Mouse (Mus musculus) right cerebral cortex, adult 18-20 months (tissue): ENCODE results near the gene Rnf24.
A peak's percentile ranks its signal among the peaks of the same experiment; 100 is the strongest.

Experiments
- DNase-seq: peaks from one replicate; pipeline ENCODE4 v3.0.0; 2022; ENCODE audit warnings: mixed read lengths

The Rnf24 gene

DNA sequence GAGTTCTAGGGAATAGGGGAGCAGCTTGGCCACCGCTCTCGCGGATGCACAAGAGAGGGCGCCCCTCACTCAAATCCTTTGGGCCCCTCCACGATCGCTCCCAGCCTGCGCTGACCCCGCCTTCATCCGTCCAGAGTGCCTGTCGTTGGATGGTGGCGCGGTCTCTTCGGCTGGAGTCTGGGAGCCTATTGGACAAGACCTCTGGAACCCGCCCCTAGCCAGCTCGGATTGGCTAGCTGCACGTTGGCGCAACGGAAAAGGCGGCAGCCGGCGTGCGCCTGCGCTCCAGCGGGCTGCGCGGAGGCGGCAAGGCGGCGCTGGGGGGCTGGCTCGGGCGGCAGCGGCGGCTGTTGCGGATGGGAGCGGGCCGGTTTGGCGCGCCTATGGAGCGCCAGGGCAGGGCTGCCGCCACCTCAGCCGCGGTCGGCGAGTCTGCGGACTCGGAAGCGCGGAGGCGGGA is 90.4 kb downstream of the Rnf24 start, which contains the start of gene Pank2:
Pank2 (plus strand) TSS at position 283 of the 460 bp plus-strand sequence.
- peak; percentile 99 for DNase-seq

DNA sequence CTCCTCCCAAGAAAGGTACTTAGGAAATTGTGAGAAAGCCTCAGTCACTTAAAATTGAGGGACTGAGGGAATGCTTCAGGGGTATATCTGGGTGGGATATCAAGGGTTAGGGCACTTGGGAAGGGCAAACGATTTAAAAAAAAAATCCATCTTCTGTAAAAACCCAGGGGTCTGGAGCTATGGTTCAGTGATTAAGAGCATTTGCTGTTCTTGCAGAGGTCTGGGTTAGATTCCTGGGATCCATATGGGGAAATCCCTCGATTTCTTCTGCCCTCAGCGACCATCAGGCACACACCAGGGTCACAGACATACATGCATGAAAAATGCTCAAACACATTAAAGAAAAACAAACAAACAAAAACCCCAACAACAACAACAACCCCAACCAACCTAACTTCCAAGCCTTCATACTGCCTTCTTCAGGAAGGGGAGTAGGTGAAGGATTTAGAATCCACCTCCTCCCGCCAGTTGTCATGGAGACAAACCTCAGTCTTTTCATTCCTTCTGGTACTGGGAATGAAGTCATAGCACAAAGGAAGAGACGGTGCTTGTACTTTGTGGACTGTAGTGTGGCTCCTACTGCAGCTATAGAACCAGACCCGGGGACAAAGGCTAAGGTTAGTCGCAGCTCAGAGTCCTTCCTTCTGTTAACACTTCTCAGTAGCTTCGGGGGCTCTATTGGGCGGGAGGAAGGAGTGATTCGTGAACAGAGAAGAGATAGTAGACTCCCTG is 91.0 kb downstream of the Rnf24 start:
- peak; percentile 60 for DNase-seq

DNA sequence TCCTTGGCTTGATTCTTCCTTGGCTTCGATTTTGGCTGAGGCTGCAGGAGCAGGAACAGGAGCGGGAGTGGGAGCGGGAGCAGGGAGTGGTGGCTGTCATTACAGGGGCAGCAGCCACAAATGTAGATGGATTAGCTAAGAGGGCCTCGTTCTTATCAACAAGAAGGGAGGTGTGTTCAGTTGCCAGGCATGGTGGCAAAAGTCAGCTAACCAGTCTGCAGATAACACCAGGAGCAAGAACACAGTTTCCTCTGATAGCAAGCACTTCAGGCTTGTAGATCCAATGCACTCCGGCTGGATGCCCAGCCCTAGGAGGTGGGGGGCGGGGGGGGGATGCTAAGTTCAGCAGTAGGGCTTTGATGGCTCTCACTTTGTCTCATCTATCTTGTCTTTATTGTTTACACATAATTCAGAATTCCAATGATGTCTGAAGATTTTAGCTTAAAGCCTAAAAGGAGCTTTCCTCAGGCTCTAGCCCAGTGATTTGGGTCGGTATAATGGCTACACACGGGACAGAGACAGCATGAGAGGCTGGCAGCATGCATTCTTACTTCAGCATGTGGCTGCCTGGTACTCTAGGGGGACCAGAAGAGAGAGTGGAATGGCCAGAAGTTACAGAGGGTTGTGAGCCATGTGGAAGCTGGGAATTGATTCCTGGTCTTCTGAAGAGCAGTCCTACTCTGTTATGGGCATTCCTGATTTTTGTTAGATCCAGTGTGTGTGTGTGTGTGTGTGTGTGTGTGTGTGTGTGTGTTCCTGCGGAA is 92.0 kb downstream of the Rnf24 start:
- no peak for DNase-seq

DNA sequence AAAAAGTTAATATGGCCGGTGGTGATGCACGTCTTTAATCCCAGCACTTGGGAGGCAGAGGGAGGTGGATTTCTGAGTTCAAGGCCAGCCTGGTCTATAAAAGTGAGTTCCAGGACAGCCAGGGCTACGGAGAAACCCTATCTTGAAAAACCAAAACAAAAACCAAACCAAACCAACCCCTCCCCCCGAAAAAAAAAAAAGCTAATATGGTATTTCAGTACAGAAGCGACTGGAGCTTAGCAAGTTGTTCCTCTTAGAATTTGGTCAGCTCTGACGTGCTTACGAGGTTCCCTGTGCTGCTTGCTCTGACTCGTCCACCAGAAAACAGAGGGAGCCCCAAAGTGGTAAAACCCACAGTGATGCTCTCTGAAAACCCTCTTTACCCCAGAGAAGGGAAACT is 94.0 kb downstream of the Rnf24 start:
- DNase-seq, result no peak

DNA sequence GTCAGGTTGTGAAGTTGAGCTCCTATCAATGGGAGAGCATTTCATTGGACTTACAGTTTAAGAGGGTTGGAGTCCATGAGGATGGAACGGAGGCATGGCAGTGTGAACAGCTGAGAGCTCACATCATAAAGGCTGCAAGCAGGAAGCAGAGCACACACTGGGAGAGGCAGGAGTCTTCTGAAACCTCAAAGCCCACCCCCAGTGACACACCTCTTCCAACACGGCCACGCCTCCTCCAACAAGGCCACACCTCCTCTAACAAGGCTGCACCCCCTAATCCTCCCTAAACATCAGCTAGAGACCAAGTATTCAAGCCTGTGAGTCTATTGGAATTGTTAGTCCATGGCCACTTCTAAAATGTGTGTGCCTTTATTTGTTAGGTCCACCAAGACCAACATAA is 97.0 kb downstream of the Rnf24 start:
- DNase-seq, result no peak

DNA sequence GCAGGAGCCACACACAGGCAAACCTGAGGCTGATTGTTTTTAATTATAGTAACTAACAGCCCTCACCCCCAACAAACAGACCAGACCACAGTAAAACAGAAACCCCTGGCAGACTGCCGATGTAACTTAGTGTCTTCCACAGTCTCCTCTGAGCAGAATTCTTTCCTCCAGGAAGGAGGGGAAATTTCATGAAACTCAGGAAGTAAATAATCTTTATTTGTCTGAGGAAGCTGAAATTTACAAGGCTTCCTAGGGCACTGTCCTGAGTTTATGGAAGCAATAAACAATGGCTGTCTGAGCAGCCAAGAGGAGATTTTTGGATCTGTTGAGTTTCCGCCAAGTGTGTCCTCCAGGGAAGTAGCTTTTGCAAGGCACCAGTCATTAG is 98.4 kb downstream of the Rnf24 start:
- no peak for DNase-seq

DNA sequence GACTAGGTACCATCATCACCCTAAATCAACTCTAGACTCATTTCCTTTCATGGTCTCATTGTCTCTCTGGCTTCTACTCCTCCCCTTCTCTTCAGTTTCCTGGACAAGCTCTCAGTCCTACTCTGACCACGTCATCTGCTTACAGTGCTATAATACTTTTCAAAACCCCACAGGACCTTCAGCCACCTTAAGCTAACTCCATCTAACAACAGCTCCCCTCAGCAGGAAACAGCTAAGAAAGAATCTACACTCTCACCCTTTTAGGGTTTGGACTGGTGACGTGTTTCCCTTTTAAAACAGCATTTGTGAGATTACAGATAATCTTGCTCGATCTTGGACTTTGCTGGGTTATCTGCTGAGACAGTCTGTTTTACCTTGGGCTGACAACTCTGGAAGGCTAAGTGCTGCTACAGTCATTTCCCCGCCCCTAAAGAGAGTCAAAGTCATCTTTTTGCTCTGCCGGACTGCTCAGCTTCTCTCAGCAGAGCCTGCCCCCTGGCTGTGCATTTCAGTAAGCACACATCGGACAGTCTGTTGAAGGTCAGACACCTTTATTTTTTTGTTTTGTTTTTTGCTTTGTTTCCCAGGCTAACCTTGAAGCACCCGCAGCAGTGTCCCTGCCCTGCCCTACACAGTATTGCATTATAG is 98.9 kb downstream of the Rnf24 start:
- DNase-seq, result no peak
